Mouse (Mus musculus) colon, adult 2 months (tissue): ENCODE data around the gene Specc1. TPM values are rescaled to one million over a fixed set of nuclear protein-coding genes. Genes with fewer than 3 reads are reported as not detected.

Experiments
- polyA plus RNA-seq: library from polyadenylated mRNA; depleted of rRNA; stranded (reverse); fragments of >200 nt; gene quantifications from 2 replicates; pipeline ENCODE4 v1.2.3, GENCODE M21; 2012; rRNA removed

Specc1 gene
- polyA plus RNA-seq = 12.3 and 13.2 TPM in 2 replicates

DNA sequence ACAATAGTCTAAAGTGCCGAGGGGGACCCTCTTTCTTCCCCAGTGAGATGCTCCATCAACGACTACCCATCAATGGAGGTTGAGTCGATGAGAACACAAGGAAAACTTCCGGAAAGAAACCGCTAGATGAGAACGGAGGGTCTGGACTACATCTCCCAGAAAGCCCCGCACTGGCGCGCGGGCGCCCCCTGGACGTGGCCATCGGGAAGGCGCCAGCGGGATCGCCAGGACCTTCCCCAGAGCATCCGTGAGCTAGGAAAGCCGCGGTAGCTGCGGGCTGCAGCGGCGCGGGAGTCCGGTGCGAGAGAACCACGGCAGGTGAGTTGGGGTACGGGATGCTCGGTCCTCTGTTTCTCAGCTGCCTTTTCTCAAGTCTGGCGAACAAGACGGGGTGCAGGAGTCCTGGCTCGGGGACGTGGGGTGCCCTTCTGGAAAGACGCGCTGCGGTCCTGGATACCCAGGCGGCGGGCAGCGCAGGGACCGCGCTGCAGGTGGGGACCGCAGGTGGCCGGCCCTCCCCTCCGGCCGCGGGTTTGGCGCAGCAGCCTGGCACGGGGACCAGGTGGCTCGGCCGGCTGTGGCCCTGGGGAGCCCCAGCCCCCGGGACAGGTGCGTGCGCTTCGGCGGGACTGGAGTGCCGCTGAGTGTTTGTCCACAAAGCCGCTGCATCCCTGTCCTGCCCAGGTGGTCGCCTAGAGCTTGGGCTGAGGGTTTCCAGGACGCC, at the start of gene Specc1:
Specc1 (plus strand) TSS at position 192 of the 724 bp plus-strand sequence.

DNA sequence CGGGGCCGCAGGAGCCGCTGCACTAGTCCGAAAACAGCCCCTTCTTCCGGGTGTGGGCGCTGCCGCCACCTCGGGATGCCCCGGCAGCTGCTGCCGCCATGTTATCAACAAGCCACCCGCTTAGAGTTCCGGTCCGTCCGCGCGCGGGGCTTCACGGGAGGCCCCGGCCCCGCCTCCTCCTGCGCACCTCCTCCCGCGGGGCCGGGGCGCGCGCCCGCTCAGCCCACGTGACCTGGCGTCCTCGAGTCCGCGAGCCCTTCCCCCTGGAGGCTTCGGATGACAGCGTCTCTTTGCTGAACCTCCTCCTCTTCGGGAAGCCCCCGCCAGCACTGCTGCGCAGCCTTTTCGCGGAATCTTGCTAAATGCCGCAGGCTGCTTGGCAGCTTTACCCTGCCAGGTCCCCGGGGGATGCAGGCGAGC, 26.5 kb upstream of the Specc1 start, which contains the start of gene Akap10:
Akap10 (minus strand) TSS at position 155 of the 420 bp plus-strand sequence.

DNA sequence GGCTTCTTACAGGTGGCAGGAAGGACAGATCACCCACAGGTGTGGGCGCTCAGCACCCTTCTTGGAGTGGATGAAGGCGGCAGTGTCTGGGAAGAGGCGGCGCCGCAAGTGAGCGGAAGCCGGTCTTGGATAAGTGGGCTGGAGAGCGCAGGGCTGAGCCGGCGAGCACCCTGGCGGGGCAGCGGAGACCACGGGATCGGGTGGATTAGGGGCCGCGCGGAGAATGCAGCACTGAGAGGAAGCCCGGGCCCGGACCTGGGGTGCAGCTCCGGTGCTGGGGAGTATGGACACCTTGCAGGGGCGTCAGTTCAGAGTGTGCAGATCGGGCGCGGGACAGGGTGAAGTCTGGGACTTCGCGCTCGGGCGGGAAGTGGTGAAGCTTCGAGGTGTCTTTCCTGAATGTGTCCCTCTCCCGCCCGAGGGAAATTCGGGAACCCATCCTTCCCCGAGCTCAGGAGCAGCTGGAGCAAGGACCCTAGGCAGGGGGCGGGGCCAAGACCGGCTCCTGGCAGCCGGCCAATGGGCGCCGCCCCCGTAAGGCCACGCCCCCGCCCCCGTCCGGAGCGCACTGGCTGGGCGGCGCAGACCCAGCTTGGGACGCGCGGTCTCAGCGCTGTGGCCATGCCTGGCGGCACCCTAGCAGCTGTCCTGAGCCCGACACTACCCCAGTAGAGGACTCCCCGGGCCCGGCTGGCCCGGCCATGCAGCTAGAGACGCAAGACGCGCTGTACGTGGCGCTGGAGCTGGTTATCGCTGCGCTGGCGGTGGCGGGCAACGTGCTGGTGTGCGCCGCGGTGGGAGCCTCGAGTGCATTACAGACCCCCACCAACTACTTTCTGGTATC, 292.1 kb downstream of the Specc1 start, which contains the start of gene Adora2b:
Adora2b (plus strand) TSS at position 584 of the 844 bp plus-strand sequence.

Other genes starting within 250 kb of the Specc1 start
- 0.10 TPM in 1 of 2 replicates, not detected in the other for gene Slc5a10, start 235.9 kb upstream of the Specc1 start, polyA plus RNA-seq
- 9.3 and 11.3 TPM in 2 replicates for gene Prpsap2, start 194.7 kb upstream of the Specc1 start, polyA plus RNA-seq
- 24.3 and 33.4 TPM in 2 replicates for gene Ulk2, start 101.7 kb upstream of the Specc1 start, polyA plus RNA-seq
- 6.9 and 8.0 TPM in 2 replicates for gene Akap10, start 26.5 kb upstream of the Specc1 start, polyA plus RNA-seq